Mouse (Mus musculus): ENCODE measurements at regions not wholly inside any gene's neighbourhood (a gene's known extent, or its start where the extent isn't known, plus 50 kb on each side); places are given as distances from the start of the nearest gene placed in this dataset.

DNA sequence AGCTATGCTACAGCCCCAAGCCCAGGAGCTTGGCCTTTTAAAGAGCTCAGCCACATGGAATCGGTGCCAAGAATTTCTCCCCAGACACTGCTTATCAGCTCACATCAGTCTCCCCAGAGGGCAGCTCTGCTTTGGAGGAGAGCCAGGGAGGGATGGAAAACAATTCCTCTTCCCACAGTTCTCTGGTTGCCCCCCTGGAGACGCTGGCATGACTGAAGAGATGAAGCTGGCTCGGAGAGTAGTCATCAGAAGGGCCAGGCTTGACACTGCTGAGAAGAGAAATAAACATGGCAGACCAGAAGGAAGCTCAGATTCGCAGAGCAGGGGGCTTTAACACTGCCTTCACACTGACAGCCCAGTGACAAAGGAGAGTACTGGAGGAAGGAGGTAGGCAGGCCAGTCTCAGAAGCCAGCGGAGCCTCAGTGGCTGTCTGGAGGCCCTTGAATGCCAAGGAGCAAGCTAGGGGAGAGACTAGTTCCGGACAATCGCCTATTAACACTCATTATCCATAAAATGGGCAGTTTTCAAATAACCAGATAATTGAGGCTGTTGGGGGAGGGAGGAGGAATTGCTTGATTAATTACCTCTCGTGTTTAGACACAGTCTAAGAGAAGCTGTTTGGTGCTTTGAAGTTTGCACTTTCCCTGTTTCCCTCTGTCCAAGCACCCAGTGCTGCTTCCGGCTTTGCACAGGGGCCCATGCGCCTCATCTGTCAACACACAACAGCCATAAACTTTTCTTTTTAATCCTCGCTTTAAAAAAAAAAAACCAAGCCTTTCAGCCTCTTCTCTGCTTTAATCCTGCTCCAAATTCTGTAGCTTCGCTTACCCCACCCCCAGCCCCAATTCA, 148.3 kb downstream of the Ddx1 start:
- no peak for DNase-seq (ENCODE audit: low read depth, low spot score)

DNA sequence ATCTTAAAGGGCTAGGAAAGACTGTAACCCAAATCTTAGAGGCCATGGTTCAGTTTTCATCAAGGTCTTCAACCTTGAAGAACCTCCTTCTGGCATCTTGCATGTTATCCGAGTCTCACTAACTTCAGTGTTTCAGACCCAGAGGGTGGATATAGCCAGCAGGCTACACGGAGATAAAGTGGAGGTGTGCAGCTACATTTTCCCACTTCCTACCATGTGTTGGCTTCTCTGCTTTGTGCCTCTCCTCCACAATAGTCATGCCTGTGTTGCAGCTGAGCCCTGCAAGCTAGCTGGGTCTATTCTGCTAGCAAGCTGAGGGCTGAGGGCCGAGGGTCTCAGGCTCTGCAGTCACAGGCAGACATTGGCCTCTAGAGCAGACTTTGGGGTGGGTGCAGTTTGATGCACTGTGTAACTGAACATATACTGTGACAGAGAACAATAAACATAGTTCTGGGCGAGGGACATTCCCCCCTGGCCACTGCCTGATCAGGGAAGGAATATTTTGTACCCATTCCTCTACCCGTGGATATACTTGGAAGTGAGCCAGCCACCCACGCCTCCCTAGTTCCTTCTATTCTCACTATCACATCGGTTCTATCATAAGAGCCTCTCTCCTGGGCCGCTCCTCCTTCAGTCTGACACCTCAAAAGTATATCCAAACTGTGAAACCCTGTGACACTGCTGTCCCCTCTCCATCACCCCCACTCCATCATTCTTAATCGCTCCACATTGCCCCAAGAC, 152.6 kb upstream of the Mycn start:
- no peak for DNase-seq (ENCODE audit: low read depth, low spot score)

DNA sequence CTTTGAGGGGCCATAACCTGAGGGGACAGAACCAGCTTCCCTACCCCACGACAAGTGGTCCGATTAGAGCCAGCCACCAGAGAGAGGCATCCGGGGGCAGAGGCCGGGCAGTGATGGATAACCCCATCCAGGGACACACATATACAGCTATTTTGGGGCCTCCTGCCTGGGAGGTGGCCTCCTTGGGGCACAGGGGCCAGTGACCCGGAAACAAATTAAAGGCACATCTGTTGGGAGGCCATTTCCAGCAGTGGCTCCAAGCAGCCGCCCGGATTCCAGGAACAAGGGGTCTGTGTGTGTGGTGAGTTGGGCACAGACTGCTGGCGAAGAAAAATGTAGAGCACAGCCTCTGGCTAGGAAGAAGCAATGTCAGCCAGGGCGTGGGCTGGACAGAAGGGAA, 144.2 kb upstream of the Mycn start:
- no peak for DNase-seq (ENCODE audit: low read depth, low spot score)

DNA sequence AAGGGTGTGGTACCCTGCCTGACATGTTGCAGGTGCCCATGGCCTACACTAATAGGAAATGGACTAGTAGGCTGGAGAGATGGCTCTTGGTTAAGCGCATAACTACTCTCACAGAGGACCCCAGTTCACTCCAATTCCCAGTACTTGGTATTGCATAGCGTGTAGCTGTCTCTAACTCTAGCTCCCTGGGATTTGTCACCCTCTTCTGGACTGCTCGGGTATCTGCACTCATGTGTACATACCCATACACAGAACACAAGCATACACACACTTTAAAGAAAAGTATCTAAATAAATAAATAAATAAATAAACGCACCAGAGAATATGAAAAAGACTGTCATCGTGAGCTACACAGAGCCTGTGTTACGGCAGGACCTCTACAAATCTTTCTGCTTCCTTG, 143.8 kb upstream of the Mycn start:
- no peak for DNase-seq (ENCODE audit: low read depth, low spot score)

DNA sequence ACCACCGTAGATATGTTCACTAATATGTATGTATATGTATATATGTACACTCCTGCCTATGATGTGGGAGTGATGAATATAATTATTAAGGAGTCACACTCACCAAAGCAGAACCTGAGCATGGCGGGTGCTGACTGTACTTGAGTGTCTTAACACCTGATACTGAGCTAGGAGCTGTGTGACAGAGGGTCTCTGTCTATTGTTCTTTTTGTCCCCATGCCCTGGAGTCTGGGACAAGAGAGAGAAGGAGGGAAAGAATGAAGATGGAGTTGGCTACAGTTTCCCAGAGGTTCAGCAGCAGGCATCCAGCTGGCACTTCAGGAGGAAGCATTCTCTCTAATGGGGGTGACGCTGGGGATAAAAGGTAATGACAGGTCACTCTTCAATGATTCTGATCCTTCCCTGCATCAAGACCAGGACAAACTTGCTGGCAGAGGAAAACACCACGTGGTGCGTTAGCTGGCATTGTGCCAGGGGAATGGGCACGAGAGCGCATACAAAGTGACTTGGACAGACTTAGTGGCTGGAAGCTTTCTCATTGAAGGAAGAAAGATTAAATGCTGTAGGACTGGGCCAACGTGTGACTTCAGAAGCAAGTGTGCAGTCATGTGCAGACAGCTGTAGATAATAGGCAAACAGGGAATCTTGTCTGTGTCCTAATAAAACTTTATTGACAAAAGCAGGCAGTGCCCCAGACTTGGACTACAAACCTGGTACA, 141.8 kb upstream of the Mycn start:
- DNase-seq (ENCODE audit: low read depth, low spot score): no peak

DNA sequence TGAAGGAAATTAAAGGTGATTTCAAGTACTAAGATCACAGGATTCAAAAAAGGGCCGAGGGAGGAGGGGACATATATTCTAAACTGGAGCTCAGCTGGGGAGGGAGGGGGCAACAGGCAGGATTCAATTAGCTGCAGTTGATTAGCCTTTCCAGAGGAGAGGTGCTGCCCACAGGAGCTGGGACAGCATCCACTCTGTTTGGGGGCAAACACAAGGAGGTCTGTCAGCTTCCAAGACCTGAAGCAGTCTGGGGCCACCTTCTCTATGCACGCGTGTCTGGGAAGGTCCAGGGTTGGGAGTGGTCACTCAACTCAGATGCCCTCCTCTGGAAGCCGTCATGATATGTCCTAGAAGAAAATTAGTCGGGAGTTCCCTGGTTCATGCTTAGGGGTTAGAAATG, 139.1 kb upstream of the Mycn start:
- DNase-seq (ENCODE audit: low read depth, low spot score): no peak

DNA sequence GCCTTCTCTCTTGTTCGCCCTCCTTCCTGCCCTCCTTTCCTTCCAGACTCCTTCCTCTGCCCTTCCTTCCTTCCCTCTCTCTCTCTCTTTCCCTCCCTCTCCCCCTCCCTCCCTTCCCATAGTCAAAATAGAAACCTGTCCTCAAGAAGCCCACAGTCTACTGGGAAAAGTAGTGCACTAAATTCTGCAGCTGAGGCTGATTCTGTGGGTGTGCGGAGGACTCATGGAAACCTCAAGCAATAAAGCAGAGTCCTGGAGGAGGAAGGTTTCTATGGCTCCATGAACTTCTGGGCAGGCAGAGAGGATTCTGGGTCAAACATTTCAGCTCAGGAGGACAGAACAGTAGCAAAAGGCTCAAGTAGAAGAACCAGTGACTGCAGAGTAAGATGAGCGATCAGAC, 138.1 kb upstream of the Mycn start:
- no peak for DNase-seq (ENCODE audit: low read depth, low spot score)

DNA sequence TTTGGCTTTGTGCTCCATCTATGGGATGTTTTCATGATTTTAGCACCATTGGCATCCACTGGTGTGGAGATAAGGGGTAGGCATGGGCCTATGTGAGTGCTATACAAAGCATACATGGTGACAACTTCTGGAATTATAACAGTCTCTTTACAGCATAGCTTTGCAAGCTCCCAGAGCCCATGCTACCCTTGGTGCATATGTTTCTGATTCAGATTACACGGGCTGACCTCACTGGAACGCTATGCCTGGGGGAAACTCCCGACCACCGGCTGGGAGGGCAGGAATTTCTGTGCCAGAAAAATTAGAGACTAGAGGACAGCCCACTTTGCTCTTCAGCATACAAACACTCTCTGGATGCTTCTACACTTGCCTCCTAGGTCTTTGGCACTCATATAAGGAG, 136.0 kb upstream of the Mycn start:
- no peak for DNase-seq (ENCODE audit: low read depth, low spot score)

DNA sequence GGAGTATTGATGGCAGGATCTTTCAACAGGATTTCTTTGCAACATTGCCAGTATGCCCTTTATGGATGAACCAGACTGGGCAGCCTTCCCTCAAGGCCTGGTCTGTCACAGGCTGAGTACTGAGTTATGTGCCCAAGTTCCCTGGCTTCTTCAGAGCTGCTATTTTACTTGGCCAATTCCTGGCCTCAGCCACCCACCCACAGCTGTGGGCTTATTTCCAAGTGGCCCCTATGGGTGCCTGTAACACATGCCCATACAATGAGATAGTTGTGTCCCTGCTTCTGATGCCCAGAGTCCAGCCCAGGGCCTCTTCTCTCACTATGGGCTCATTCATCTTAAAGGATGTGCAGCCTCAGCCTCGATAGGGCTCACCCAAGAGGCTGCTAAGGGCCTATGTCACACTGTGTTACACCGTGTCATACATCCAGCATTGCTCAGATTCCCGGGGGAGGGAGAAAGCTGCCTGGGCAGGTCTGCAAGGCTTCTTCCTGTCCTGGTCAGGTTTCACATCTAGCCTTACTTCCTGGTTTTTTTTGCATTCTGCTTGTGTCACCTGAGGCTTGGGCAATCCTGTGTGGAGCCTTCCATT, 135.1 kb upstream of the Mycn start:
- DNase-seq (ENCODE audit: low read depth, low spot score): no peak

DNA sequence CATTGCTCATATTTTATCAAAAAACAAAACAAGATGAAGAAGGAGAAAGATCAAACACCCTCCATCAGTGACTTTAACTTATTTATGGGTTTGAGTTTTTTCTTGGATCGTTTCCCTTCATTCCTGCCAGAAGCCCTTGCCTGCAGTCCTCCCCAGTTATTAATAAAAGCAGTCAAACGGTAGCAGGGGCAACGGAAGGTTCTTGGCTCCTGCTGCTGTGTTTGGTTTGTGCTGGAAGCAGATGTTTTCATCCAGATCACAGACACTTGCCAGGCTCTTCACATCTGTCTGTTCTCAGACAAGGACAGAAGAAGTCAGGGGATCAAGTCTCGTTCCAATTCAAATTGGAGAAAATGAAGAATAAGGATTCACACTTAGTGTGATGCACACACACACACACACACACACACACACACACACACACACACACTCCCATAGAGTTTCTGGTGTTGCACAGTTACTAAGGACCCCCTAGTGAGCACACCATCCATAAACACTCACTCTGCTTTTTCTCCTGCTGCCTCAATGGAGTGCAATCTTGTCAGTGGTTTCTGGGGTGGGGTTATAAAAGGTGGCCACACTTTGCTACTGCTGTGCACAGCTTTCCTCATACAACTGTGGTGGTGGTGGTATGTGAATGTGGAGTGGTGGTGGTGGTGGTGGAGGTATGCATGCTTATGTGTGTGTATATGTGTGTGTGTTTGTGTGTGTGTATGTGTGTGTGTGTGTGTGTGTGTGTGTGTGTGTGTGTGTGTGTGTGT, 131.6 kb upstream of the Mycn start:
- DNase-seq (ENCODE audit: low read depth, low spot score): no peak

DNA sequence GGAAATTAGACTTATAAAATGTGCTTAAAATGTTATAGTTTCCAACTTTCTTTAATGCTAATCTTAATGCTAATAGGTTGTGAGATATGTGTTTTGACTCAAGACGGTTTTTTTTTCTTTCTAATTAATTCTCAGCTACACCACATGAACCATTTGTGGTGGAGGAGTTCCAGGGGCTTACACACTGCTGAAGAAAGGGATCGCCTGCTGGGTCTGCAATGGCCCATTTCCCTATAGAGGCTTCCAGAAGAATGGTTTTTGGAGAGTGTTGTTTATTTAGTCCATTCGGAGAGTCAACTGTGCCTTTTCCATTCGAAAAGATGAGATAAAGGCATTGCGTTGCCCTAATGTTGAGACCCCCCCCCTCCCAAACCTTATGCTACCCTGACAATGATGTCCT, 125.6 kb upstream of the Mycn start:
- DNase-seq (ENCODE audit: low read depth, low spot score): no peak

DNA sequence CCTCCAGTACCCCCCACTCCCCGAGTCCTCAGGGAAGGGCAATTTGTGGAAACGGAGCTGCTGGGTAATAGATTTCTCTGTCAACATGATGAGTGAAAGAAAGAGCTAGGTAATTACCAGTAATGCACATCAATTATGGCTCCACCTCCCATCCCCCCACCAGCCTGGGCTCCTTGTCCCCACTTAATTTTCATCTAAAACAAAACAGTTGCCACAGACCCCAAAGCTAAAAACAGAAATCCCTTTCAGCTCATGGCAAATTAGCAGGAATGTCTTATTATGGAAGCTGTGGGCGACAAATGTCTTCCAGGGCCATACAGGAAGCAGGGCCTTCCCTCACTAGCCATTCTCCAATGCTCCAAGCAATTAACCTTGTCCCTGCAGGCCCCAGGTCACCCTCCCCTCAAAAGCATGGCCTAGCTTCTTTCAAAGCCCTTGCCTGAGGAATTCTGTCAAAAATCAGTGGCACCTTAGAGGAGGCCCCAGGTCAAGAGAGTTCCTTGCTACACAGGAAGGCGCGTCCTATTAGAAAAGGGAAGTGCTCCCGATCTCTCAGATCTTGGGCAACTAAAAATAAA, 125.0 kb upstream of the Mycn start:
- no peak for DNase-seq (ENCODE audit: low read depth, low spot score)

DNA sequence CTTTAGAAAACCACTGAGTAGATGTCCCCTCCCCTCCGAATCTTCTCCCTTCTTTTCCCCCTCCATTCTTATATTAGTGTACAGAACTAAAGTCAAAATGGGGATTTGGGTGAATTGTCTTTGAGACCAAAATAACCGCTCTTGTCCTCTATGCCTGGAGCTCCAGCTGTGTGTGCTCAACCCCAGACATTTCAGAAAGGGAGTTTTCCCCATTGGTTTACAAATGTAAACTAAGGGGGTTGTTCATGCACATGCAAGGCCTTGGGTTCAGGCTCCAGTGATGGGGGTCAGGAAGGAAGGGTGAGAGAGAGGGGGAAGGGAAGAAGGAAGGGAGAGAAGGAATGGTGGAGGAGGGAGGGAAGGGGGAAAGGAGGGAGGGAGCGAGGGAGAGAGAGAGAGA, 117.8 kb upstream of the Mycn start:
- DNase-seq (ENCODE audit: low read depth, low spot score): no peak

DNA sequence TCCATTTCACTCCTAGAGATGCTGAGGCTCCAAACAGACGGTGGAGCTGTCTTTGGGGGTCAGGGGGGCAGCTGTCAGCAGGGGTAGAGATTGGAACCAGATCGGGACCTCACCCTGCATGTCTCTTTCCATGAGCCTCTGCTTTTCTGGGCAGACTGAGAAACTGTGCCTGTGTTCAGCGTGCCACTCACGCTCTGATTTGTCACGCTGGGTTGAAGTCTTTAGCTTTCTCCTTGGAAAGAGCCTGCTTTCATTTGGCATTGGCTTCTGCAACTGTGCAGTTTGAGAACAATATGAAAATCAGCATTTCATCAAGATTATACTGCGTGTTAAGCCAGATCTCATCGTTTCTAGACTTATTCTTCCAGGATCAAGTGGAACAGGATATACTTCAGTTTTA, 114.5 kb upstream of the Mycn start:
- DNase-seq (ENCODE audit: low read depth, low spot score): no peak

DNA sequence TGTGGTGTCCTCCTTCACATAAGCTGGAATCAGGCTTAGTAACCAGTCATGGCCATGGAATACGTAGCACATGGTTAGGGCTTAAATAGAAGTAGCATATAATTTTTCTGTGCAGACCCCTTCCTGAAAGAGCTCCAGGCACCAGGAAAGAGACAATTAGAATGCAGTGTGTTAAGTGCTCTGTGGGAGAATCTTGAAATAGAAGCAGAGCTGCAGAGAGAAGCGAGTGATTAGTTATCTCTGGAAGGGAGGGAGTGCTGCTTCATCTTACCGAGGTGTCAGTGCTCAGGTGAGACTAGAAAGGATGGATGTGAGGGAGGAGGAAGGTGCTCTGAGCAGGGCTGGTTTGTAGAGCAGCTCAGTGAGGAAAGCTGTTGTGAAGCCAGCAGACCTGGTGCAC, 112.9 kb upstream of the Mycn start:
- no peak for DNase-seq (ENCODE audit: low read depth, low spot score)

DNA sequence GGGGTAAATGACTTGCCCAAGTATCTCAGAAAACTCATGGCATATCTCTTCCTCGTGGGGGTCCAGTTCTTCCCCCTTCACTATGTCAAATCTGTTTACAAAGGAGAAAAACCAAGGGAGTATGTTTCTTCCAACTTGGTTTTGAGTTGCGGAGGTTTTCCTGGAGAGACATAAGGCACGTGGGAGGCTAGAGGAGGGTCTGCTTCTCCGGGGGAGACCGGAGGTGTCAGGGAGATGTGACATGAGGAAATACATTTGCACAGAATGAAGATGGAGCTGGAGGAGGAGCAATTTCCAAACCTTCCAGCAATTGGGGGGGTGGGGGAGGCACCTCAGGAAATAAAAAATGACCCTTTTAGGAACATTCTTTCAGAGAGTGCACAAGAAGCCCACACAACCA, 112.0 kb upstream of the Mycn start:
- DNase-seq (ENCODE audit: low read depth, low spot score): no peak

DNA sequence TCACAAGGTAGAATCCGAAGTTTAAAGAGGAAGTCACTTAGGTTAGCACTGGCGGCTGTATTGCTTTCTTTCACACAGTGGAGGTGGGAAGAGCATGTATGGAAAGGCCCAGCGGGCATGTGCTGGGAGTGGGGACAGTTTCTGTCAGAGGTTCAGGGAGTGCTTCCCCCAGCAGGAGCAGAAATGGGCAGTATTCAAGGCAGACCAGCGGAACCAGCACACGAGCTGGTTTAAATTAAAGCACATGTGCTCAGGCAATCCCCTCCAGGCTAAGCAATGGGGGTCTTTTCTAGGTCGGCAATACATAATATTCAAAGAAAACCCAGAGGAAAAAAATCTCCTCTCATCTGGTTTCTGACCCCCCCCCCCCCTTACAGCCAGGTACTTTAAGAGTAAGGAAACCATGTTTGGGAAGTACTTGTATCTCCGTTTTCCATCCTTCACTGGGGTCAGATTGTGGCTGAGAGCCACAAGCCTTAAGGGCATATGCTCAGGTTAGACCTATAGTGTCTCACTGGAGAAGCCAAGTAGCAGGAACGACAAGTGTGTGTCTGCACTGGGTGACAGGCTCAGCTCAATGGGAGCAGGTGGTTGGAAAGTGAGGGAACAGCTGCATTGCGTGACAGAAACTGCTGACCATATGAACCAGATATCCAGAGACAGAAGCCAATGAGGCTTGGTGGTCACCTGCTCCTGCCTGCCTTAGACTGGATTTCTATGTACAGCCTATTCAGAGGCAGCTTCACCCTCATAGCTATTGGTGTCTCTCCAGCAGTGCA, 111.3 kb upstream of the Mycn start:
- peak; percentile 53 for DNase-seq (ENCODE audit: low read depth, low spot score)

DNA sequence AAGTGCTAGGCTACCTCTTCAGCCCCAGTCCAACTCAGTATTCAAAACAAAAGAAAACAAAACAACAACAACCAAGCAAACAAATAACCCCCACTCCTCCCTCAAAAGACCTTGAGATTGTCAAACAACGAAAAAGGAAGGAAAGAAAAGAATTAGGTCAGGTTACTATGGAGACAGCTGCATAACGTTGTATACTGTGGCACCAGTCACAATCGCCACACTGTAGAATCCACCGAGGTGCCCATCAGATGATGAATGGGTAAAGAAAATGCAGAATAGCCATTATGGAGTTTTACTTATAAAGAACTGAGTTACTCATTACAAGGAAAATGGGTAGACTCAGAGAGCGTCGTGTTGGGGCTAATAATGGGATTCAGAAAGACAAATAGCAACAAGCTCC, 110.5 kb upstream of the Mycn start:
- no peak for DNase-seq (ENCODE audit: low read depth, low spot score)

DNA sequence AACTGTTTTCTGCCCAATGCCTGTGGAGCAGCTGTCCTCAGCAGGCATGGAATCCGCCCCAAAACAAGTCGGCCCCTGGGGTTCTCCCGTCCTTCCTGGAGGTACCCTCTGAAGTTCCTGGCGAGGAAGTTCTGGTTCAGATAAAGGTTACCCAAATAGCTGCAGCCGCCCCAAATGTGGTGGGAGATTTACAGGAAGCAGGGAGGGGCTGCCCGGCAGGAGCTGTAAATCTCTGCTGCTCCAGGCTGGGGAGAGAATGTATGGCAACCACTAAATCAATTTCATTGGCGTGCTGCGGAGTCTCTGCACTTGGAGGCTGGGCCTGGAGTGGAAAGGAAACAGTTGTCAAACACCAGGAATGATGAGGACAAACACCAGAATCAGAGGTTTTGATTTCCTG, 107.9 kb upstream of the Mycn start:
- DNase-seq (ENCODE audit: low read depth, low spot score): no peak

DNA sequence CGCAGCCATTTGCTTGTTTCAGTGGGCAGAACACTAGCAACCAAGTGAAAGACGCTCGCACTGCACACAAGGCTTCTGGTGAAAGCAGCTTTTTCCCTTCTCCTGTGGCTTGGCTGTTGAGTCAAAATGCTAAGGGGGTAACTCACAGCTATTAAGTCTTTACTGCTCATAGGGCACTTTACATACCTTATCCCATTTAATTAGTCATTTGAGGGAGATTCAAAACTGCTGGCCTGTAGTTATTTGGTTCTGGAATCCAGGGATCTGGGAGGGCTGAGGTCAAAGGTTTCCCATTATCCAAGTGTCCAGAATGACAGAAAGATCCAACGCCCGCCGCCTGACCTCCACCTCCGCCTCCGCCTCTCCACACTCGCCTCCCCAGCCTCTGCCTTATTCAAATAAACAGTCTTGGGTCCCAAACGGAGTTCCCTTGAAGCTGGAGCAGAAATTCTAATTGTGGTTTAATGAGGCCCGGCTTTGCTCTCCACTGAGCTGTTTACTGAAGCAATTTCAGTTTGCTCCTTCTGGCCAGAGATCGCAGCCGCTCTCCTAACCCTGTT, 106.5 kb upstream of the Mycn start:
- DNase-seq (ENCODE audit: low read depth, low spot score): no peak
